Mouse (Mus musculus): ENCODE data around the gene Fxyd4. TPM values are rescaled to one million over a fixed set of nuclear protein-coding genes. Genes with fewer than 3 reads are reported as not detected.

The Fxyd4 gene
- total and polyA plus RNA-seq, 3 experiments: not detected

- Histone ChIP-seq H3K9ac (ENCODE audit: insufficient read depth, low read depth) (peak overlapping the region; percentile 95), H3K36me3 (replicated peaks in 1 of 2; ENCODE audit: control insufficient read depth in 1 of 2, insufficient read depth in 1 of 2, low read length in 1 of 2) (peaks cover 0 to 10% of the 10 kb centered on the region in 2 experiments), H3K4me2 (ENCODE audit: insufficient read depth, low read depth, poor library complexity, severe bottlenecking) (no peak overlapping the region), H3K4me3 (replicated peaks in 1 of 3; ENCODE audit: low read depth in 2 of 3, low read length in 2 of 3, poor library complexity in 1 of 3) (peak overlapping the region; percentile 86 to 99 (median 96)), H3K27ac (ENCODE audit: insufficient read depth, low read depth) (peak overlapping the region; percentile 85), H3K27me3 (replicated peaks) (no peaks in the 10 kb centered on the region), H3K4me1 (ENCODE audit: control insufficient read depth in 1 of 2, insufficient read depth in 2 of 2) (peaks cover 7 to 37% of the 10 kb centered on the region in 2 experiments; a peak in 3 of 4 replicates), H3K79me2 (replicated peaks; ENCODE audit: control insufficient read depth, extremely low read depth, insufficient read depth, poor library complexity, severe bottlenecking) (peaks cover 88% of the 10 kb centered on the region), H3K9me3 (replicated peaks; ENCODE audit: low read length) (no peaks in the 10 kb centered on the region)
- in situ Hi-C loops (cut with MboI; ENCODE audit: low pct_ligation_motif_present, low pct_unique_long_range_greater_than_20kb, low sequenced_read_pairs) (no loop called here), dilution Hi-C loops (cut with MboI; ENCODE audit: extremely low pct_ligation_motif_present, extremely low pct_unique_long_range_greater_than_20kb, low sequenced_read_pairs) (no loop called here)
- peak; percentile 97 for DNase-seq (ENCODE audit: extremely low read depth)
- TF ChIP-seq USF1 (IDR thresholded peaks at IDR 0.05; ENCODE audit: low read depth, low read length) (no peak), SIN3A (IDR thresholded peaks at IDR 0.05; ENCODE audit: low read length) (peak; percentile 9; the same call in 1 of the 2 replicates), GABPA (IDR thresholded peaks at IDR 0.05; ENCODE audit: insufficient replicate concordance, low read depth, low read length) (no peak), E2F4 (IDR thresholded peaks at IDR 0.05; ENCODE audit: insufficient replicate concordance, low read depth, low read length) (no peak), NRF1 (IDR thresholded peaks at IDR 0.05; ENCODE audit: low read depth, low read length) (peak; percentile 74), EP300 (IDR thresholded peaks at IDR 0.05; ENCODE audit: low read length) (no peak), HCFC1 (IDR thresholded peaks at IDR 0.05; ENCODE audit: low read depth, low read length) (peak; percentile 82), MAFK (IDR thresholded peaks at IDR 0.05; ENCODE audit: insufficient replicate concordance, low read length) (no peak), CHD2 (IDR thresholded peaks at IDR 0.05; ENCODE audit: low read length) (no peak), POLR2A (IDR thresholded peaks at IDR 0.05; ENCODE audit: low read depth, low read length) (peak; percentile 90), ZKSCAN1 (IDR thresholded peaks at IDR 0.05; ENCODE audit: borderline replicate concordance, low read depth, low read length) (no peak), ZC3H11A (IDR thresholded peaks at IDR 0.05; ENCODE audit: low read depth, low read length) (no peak), JUN (IDR thresholded peaks at IDR 0.05; ENCODE audit: insufficient read depth, low read depth, low read length) (no peak), SMC3 (IDR thresholded peaks at IDR 0.05; ENCODE audit: low read depth, low read length) (no peak), JUND (conservative IDR thresholded peaks at IDR 0.05; ENCODE audit: low read depth, low read length) (no peak), MYC (IDR thresholded peaks at IDR 0.05; ENCODE audit: low read depth, low read length) (no peak), UBTF (IDR thresholded peaks at IDR 0.05; ENCODE audit: low read depth, low read length) (no peak; the same call in 1 of the 2 replicates), KAT2A (IDR thresholded peaks at IDR 0.05; ENCODE audit: insufficient replicate concordance, low read length) (peak; percentile 71; the same call in 1 of the 2 replicates), TCF12 (IDR thresholded peaks at IDR 0.05; ENCODE audit: low read depth, low read length) (peak; percentile 84), TBP (conservative IDR thresholded peaks at IDR 0.05; ENCODE audit: low read depth, low read length) (no peak; the same call in 1 of the 2 replicates), USF2 (conservative IDR thresholded peaks at IDR 0.05; ENCODE audit: low read depth, low read length) (no peak), MAX (IDR thresholded peaks at IDR 0.05; ENCODE audit: low read length) (no peak), NELFE (IDR thresholded peaks at IDR 0.05; ENCODE audit: low read depth, low read length) (peak; percentile 91), ELF1 (IDR thresholded peaks at IDR 0.05; ENCODE audit: low read depth, low read length) (peak; percentile 89), RAD21 (IDR thresholded peaks at IDR 0.05; ENCODE audit: low read depth, low read length) (no peak), CTCF (conservative IDR thresholded peaks at IDR 0.05 in 1 of 2, IDR thresholded peaks at IDR 0.05 in 1 of 2; ENCODE audit: low read depth in 2 of 2, low read length in 2 of 2) (no peak), CHD1 (IDR thresholded peaks at IDR 0.05; ENCODE audit: low read depth, low read length) (0 out of 2 replicates have a peak, but pooled peaks have one; percentile 5), BHLHE40 (IDR thresholded peaks at IDR 0.05; ENCODE audit: low read depth, low read length) (no peak), ZNF384 (IDR thresholded peaks at IDR 0.05; ENCODE audit: low read depth, low read length) (no peak), MEF2A (IDR thresholded peaks at IDR 0.05; ENCODE audit: borderline replicate concordance, low read depth, low read length) (no peak), ZMIZ1 (IDR thresholded peaks at IDR 0.05; ENCODE audit: low read depth, low read length) (peak; percentile 83), MAZ (IDR thresholded peaks at IDR 0.05; ENCODE audit: low read depth, low read length) (peak; percentile 63; the same call in 1 of the 2 replicates), POLR2AphosphoS2 (IDR thresholded peaks at IDR 0.05; ENCODE audit: low read depth, low read length) (peak; percentile 93), ETS1 (conservative IDR thresholded peaks at IDR 0.05; ENCODE audit: low read depth, low read length) (no peak), RCOR1 (conservative IDR thresholded peaks at IDR 0.05; ENCODE audit: low read depth, low read length) (no peak), IRF4 (IDR thresholded peaks at IDR 0.05; ENCODE audit: low read depth, low read length) (no peak), PAX5 (IDR thresholded peaks at IDR 0.05; ENCODE audit: low read length) (no peak), MXI1 (IDR thresholded peaks at IDR 0.05; ENCODE audit: low read depth, low read length) (no peak; the same call in none of the 2 replicates)
Observed at GRCm38 (mm10) chr6:117906590-117907271, 30.8 kb downstream of the Fxyd4 start.

Measured in CH12.LX (cell line).